Mouse (Mus musculus): ENCODE data around the gene Ifitm10. TPM values are rescaled to one million over a fixed set of nuclear protein-coding genes. Genes with fewer than 3 reads are reported as not detected.
"Not testable (repeated sequence)": the region's sequence is repeated elsewhere in the genome, so short reads cannot be mapped to it uniquely, and the experiment has no call there.

Ifitm10 gene
- polyA plus RNA-seq, 1 experiment from 2014 or later, result 4.0 TPM

- WGBS, result 73% methylated on average over 4 of the region's 4 CpGs
Measured at GRCm38 (mm10) chr7:142331281-142331680, 42.3 kb downstream of the Ifitm10 start.

GRCm38 (mm10) chr7:142330271-142330724, 43.3 kb downstream of the Ifitm10 start:
- no peak for ATAC-seq (ENCODE audit: insufficient number of reproducible peaks, low FRiP score, low TSS enrichment, low read depth)
- Histone ChIP-seq H3K27me3 (no peaks in the 10 kb centered on the region), H3K27ac (no peak overlapping the region), H3K9ac (no peak overlapping the region), H3K4me2 (no peak overlapping the region), H3K4me3 (no peak overlapping the region), H3K9me3 (no peaks in the 10 kb centered on the region), H3K4me1 (peaks cover 7% of the 10 kb centered on the region; the same call in 1 of the 2 replicates), H3K36me3 (no peaks in the 10 kb centered on the region)
- WGBS, result 53% methylated on average over 9 of the region's 9 CpGs

More at GRCm38 (mm10) chr7:142331281-142331680, 42.3 kb downstream of the Ifitm10 start:
- H3K9ac ChIP-seq, result no peak overlapping the region
- no peak overlapping the region for H3K4me2 ChIP-seq
- no peak for ATAC-seq (ENCODE audit: insufficient number of reproducible peaks, low FRiP score, low TSS enrichment, low read depth)
- H3K27me3 ChIP-seq, result no peaks in the 10 kb centered on the region
- no peak overlapping the region for H3K27ac ChIP-seq
- no peak overlapping the region for H3K4me3 ChIP-seq
- H3K4me1 ChIP-seq, result peaks cover 7% of the 10 kb centered on the region; the same call in 1 of the 2 replicates
- H3K36me3 ChIP-seq, result no peaks in the 10 kb centered on the region
- H3K9me3 ChIP-seq, result no peaks in the 10 kb centered on the region

GRCm38 (mm10) chr7:142328507-142328906, 45.0 kb downstream of the Ifitm10 start:
- no peaks in the 10 kb centered on the region for H3K36me3 ChIP-seq
- H3K9ac ChIP-seq, result no peak overlapping the region
- no peaks in the 10 kb centered on the region for H3K27me3 ChIP-seq
- no peak for ATAC-seq (ENCODE audit: insufficient number of reproducible peaks, low FRiP score, low TSS enrichment, low read depth)
- 61% methylated on average over 3 of the region's 3 CpGs for WGBS
- H3K4me2 ChIP-seq, result no peak overlapping the region
- H3K27ac ChIP-seq, result no peak overlapping the region
- H3K4me1 ChIP-seq, result no peaks in the 10 kb centered on the region
- H3K9me3 ChIP-seq, result no peaks in the 10 kb centered on the region
- no peak overlapping the region for H3K4me3 ChIP-seq

- no peaks in the 10 kb centered on the region; the same call in 1 of the 2 replicates for H3K4me1 ChIP-seq
- H3K9ac ChIP-seq, result no peak overlapping the region
- WGBS, result 46% methylated on average over 9 of the region's 9 CpGs
- H3K27ac ChIP-seq, result no peak overlapping the region
- no peak overlapping the region for H3K4me2 ChIP-seq
- ATAC-seq (ENCODE audit: insufficient number of reproducible peaks, low FRiP score, low TSS enrichment, low read depth), result no peak
- H3K27me3 ChIP-seq, result no peaks in the 10 kb centered on the region
- H3K4me3 ChIP-seq, result no peak overlapping the region
- H3K36me3 ChIP-seq, result no peaks in the 10 kb centered on the region
- H3K9me3 ChIP-seq, result no peaks in the 10 kb centered on the region
Measured at GRCm38 (mm10) chr7:142326714-142327445, 46.7 kb downstream of the Ifitm10 start.

GRCm38 (mm10) chr7:142323396-142324117, 50.0 kb downstream of the Ifitm10 start:
- Histone ChIP-seq H3K4me1 (no peaks in the 10 kb centered on the region; the same call in 1 of the 2 replicates), H3K27me3 (no peaks in the 10 kb centered on the region; the same call in 1 of the 2 replicates), H3K4me2 (no peak overlapping the region), H3K36me3 (no peaks in the 10 kb centered on the region), H3K9me3 (no peaks in the 10 kb centered on the region), H3K27ac (0 out of 2 replicates have a peak overlapping the region, but pooled peaks have one; percentile 47), H3K9ac (no peak overlapping the region), H3K4me3 (no peak overlapping the region)
- peak; percentile 52; the same call in 1 of the 2 replicates for ATAC-seq (ENCODE audit: insufficient number of reproducible peaks, low FRiP score, low TSS enrichment, low read depth)
- 66% methylated on average over 12 of the region's 12 CpGs for WGBS

GRCm38 (mm10) chr7:142322641-142323040, 50.9 kb downstream of the Ifitm10 start:
- Histone ChIP-seq H3K4me2 (no peak overlapping the region), H3K27ac (no peak overlapping the region), H3K36me3 (no peaks in the 10 kb centered on the region), H3K4me3 (no peak overlapping the region), H3K27me3 (no peaks in the 10 kb centered on the region; the same call in 1 of the 2 replicates), H3K9ac (no peak overlapping the region), H3K9me3 (no peaks in the 10 kb centered on the region), H3K4me1 (no peaks in the 10 kb centered on the region; the same call in 1 of the 2 replicates)
- ATAC-seq (ENCODE audit: insufficient number of reproducible peaks, low FRiP score, low TSS enrichment, low read depth), result no peak
- 81% methylated on average over 6 of the region's 6 CpGs for WGBS

GRCm38 (mm10) chr7:142321637-142322306, 51.8 kb downstream of the Ifitm10 start:
- H3K36me3 ChIP-seq; H3K9me3 ChIP-seq; ATAC-seq (ENCODE audit: insufficient number of reproducible peaks, low FRiP score, low TSS enrichment, low read depth); H3K4me2 ChIP-seq; H3K9ac ChIP-seq; H3K4me3 ChIP-seq; H3K27me3 ChIP-seq; H3K4me1 ChIP-seq; H3K27ac ChIP-seq: not testable (repeated sequence)
- 41% methylated on average over 6 of the region's 10 CpGs for WGBS

- Histone ChIP-seq H3K4me3 (no peak overlapping the region), H3K9me3 (no peaks in the 10 kb centered on the region), H3K4me1 (peaks cover 10% of the 10 kb centered on the region; the same call in 1 of the 2 replicates), H3K36me3 (no peaks in the 10 kb centered on the region), H3K9ac (no peak overlapping the region), H3K27ac (no peak overlapping the region; the same call in 1 of the 2 replicates), H3K4me2 (no peak overlapping the region), H3K27me3 (no peaks in the 10 kb centered on the region; the same call in 1 of the 2 replicates)
- no peak for ATAC-seq (ENCODE audit: insufficient number of reproducible peaks, low FRiP score, low TSS enrichment, low read depth)
- 15% methylated on average over 2 of the region's 2 CpGs for WGBS
Measured at GRCm38 (mm10) chr7:142320906-142321305, 52.6 kb downstream of the Ifitm10 start.

GRCm38 (mm10) chr7:142319124-142319523, 54.4 kb downstream of the Ifitm10 start:
- WGBS, result 71% methylated on average over 11 of the region's 11 CpGs

GRCm38 (mm10) chr7:142317216-142317615, 56.3 kb downstream of the Ifitm10 start:
- Histone ChIP-seq H3K36me3 (no peaks in the 10 kb centered on the region), H3K9me3 (no peaks in the 10 kb centered on the region), H3K27me3 (no peaks in the 10 kb centered on the region; the same call in 1 of the 2 replicates), H3K4me1 (peaks cover 10% of the 10 kb centered on the region; the same call in 1 of the 2 replicates), H3K9ac (no peak overlapping the region), H3K4me3 (no peak overlapping the region), H3K27ac (no peak overlapping the region), H3K4me2 (no peak overlapping the region)
- ATAC-seq (ENCODE audit: insufficient number of reproducible peaks, low FRiP score, low TSS enrichment, low read depth), result no peak
- 64% methylated on average over 5 of the region's 5 CpGs for WGBS

More at GRCm38 (mm10) chr7:142319124-142319523, 54.4 kb downstream of the Ifitm10 start:
- no peaks in the 10 kb centered on the region for H3K9me3 ChIP-seq
- no peak overlapping the region for H3K4me3 ChIP-seq
- H3K4me1 ChIP-seq, result peaks cover 10% of the 10 kb centered on the region; the same call in 1 of the 2 replicates
- H3K36me3 ChIP-seq, result no peaks in the 10 kb centered on the region
- no peak overlapping the region for H3K27ac ChIP-seq
- no peaks in the 10 kb centered on the region; the same call in 1 of the 2 replicates for H3K27me3 ChIP-seq
- no peak overlapping the region for H3K9ac ChIP-seq
- no peak overlapping the region for H3K4me2 ChIP-seq
- ATAC-seq (ENCODE audit: insufficient number of reproducible peaks, low FRiP score, low TSS enrichment, low read depth), result no peak

- H3K4me1 ChIP-seq, result peaks cover 10% of the 10 kb centered on the region; the same call in 1 of the 2 replicates
- no peak overlapping the region for H3K27ac ChIP-seq
- peak; percentile 56; the same call in 1 of the 2 replicates for ATAC-seq (ENCODE audit: insufficient number of reproducible peaks, low FRiP score, low TSS enrichment, low read depth)
- H3K4me3 ChIP-seq, result no peak overlapping the region
- no peaks in the 10 kb centered on the region for H3K36me3 ChIP-seq
- WGBS, result 29% methylated on average over 6 of the region's 6 CpGs
- no peaks in the 10 kb centered on the region for H3K9me3 ChIP-seq
- H3K27me3 ChIP-seq, result no peaks in the 10 kb centered on the region; the same call in 1 of the 2 replicates
- no peak overlapping the region for H3K9ac ChIP-seq
- H3K4me2 ChIP-seq, result no peak overlapping the region
Measured at GRCm38 (mm10) chr7:142316558-142316957, 57.0 kb downstream of the Ifitm10 start.

Measured in limb, embryonic 15.5 days (tissue).